Mouse (Mus musculus) adrenal gland, adult 2 months (tissue): ENCODE results near the gene Nos3. TPM values are rescaled to one million over a fixed set of nuclear protein-coding genes. Genes with fewer than 3 reads are reported as not detected.
A peak's percentile ranks its signal among the peaks of the same experiment; 100 is the strongest.

Experiments used
- DNase-seq: peaks from one replicate; pipeline ENCODE4 v3.0.0; 2021
- polyA plus RNA-seq: library from polyadenylated mRNA; depleted of rRNA; stranded (reverse); fragments of >200 nt; gene quantifications from 2 replicates; pipeline ENCODE4 v1.2.3, GENCODE M21; 2012
- total RNA-seq, 2 experiments: library from RNA; stranded (reverse); gene quantifications; 2 replicates each; pipeline ENCODE4 v1.2.3; 2021

Gene Nos3
- total and polyA plus RNA-seq, 3 experiments = 8.5 to 22.1 (median 13.6) TPM

- no peak for DNase-seq
Observed at GRCm38 (mm10) chr5:24344477-24345051, 20.0 kb upstream of the Nos3 start.

GRCm38 (mm10) chr5:24346313-24346712 is 18.3 kb upstream of the Nos3 start:
- DNase-seq = no peak

- DNase-seq = no peak
Observed at GRCm38 (mm10) chr5:24347186-24347875, 17.3 kb upstream of the Nos3 start.

- peak; percentile 90 for DNase-seq
Observed at GRCm38 (mm10) chr5:24348128-24348527, 16.5 kb upstream of the Nos3 start.

DNA sequence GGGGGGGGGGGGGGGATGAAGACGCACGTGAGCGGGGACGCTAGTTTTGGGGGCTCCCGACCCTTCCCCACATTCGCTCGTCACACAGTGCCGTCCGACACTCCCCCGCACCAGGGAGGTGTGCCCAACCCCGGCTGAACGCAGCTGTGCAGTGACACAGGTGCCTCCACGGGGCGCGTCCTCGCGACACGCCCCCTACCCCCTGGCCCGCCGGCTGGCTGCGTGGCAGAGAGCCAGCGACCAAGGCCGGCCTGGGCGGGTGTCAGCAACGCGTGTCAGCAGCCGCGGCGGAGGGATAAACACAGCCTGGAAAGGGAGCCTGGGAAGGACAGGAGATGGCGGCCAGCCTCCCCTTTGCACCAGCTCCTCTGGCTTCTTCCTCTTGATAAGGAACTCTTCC is 16.1 kb upstream of the Nos3 start:
- DNase-seq = peak; percentile 80

DNA sequence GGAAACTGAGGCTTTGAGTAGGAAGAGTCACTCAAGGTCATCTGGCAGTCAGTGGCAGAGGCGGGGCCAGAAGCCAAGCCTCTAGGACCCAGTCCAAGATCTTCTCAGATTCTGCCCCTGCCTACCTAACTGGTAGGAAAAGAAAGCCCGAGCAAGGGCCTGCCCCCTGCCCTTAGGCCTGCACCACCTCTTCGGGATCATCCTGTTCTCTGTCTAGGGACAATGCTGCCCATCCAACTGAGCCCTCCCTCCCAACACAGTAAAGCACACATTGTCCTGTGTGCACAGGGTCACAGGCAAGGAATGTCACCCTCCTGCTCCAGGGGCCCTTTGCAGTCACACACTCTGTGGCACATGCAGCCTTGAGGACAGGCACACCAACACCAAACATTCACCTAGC is 14.5 kb upstream of the Nos3 start:
- peak; percentile 45 for DNase-seq

GRCm38 (mm10) chr5:24350531-24351250 is 13.9 kb upstream of the Nos3 start:
- DNase-seq = no peak

DNA sequence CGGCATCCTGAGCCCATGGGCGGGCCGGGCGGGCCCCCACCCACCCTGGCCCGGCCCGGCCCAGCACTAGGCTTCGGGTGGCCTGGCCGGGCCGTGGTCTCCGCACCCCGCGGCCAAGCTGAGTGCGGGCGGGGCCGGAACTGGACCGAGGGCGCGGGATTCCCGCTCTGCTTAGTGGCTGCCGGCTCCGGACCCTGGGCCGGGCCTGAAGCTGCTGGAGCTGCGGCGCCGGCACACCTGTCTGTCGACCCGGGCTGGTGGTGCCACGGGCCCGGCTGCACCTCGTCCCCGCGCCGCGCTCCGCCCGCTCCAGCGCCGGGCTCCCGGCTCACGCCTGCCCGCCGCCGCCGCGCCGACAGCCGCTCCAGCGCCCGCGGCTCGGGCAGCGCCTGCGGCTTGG is 13.3 kb upstream of the Nos3 start, which contains the start of gene Kcnh2:
Gene Kcnh2 (minus strand): TSS at position 327 of the 400 bp plus-strand sequence.
- DNase-seq = no peak

GRCm38 (mm10) chr5:24351701-24352171 is 12.9 kb upstream of the Nos3 start:
- peak; percentile 93 for DNase-seq

DNA sequence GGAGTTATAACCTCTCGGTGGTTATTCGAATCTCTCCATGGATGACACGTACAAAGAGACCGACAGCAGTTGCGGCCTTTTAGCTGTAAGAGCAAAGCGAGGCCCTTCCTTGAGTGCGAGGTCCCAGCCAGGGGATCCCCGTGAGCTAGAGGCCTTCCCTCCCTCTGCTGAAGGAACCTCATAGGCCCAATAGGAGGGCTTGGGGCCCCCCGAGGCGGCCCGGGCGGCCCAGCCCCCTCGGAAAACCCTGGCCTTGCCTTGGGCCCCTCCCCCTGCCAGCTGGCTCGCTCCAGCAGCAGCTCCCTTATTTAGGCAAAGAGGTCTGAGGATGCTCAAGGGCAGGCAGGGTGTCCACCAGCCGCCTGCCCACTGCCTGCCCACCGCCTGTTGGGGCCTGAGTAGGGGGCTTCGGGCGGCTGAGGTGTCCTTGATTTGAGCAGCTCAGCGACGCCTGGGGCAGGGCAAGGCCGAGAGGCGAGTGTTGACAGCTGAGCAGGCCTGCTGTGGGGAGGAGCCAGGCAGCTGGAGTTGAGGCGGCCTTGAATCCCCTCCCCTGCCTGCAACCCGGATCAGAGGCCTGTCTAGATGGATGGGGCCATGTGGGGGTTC is 12.3 kb upstream of the Nos3 start:
- peak; percentile 83 for DNase-seq

GRCm38 (mm10) chr5:24353327-24353726 is 11.3 kb upstream of the Nos3 start:
- no peak for DNase-seq

DNA sequence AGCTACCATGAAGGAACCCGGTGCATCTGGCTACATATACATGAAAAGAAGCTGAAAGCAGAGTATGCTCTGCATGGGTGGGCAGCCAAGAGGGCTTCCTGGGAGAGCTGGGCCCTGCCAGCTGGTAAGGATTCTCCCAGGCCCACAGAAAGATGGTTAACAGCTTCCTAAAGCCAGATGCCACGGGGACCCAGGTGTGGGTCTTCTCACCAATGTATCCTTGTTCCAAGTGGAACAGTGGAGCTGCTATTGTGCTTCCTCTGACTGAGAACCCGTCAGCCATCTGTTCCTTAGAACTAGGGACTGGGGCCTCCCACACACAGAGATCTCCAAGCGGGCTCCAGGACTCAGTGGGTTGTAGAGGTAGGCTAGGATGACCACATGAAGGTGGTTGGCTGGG is 7.8 kb upstream of the Nos3 start:
- no peak for DNase-seq

DNA sequence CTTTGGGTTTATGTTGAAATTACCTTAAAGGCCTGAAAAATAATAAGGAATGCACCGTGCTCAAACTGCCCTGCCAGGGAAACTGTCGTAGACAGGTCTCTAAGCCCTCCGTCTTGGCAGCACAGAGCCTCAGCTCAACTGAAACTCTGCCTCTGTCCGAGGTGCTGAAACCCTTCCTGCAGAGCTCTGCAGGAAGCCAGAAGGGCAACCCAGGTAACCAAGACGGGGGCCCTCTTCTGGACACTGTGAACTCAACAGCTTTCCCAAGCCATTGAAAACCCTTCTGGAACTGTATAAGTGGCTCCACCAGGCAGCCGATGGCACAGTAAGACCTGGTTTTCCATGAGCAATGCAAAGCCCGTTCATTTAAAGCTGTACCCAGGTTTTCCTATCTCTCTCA is 7.1 kb upstream of the Nos3 start:
- peak; percentile 73 for DNase-seq

GRCm38 (mm10) chr5:24360792-24361454 is 3.7 kb upstream of the Nos3 start:
- peak; percentile 88 for DNase-seq

DNA sequence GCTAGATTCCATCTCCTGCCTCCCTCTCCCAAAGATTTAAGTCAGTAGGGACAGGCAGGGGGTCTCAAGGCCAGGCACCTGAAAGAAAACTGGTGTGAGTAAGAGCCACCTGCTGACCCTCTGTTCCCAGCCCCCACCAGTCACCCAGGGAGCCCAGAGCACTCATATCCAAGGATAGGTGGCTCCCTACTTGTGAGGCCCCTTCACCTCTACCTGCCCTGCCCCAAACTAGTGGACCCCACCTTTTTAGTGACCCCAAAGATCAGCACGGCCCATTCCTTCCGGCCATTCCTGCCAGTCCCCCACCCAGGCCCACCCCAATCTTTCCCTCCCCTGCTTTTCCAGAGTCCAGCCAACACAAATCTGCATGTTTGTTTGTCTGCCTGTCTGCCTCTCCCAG is 1.1 kb upstream of the Nos3 start:
- no peak for DNase-seq

DNA sequence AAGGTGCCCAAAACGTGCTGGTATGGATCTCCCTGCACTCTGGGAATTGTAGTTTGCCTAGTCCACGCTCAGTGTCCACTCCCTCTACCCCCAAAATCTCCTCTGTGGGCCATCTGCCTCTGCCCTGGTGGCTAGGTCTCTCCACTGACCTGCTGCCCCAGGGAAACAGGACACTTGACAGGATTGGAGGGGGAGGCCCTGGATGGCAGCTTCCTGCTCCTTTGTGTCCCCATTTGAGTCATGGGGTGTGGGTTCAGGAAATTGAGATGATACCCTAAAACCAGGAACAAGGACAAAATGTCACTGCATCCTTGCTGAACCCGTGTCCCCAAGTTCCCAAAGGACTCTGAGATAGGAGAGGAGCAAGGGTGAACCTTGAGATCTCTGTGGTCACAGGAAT is 549 bp upstream of the Nos3 start:
- DNase-seq = no peak

DNA sequence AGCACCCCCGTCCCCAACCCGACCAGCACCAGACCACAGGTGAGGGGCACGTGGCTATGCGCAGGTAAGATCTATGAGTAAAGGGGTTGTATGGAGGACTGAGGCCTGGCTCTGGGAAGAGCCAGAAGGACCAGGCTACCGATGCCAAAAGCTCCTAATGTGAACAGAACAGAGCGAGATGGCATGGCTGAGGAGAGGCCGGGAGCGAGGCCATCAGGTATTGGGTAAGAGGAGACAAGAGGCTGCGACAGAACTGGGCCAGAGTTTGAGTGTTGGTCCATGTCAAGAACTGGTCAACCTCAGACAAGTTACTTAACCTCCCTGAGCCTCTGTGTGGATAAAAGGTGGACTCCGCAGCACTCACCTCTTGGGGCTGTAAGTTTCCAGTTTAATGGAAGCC is 353 bp downstream of the Nos3 start:
- peak; percentile 54 for DNase-seq

GRCm38 (mm10) chr5:24365528-24365927 is 918 bp downstream of the Nos3 start:
- DNase-seq = no peak

GRCm38 (mm10) chr5:24366426-24366825 is 1.8 kb downstream of the Nos3 start:
- no peak for DNase-seq

GRCm38 (mm10) chr5:24369767-24370166 is 5.2 kb downstream of the Nos3 start:
- no peak for DNase-seq

- DNase-seq = no peak
Observed at GRCm38 (mm10) chr5:24373807-24374206, 9.2 kb downstream of the Nos3 start.

- DNase-seq = no peak
Observed at GRCm38 (mm10) chr5:24374216-24374615, 9.6 kb downstream of the Nos3 start.
